ENCODE assay signal across 8 mouse cellular contexts in the genomic region with DNA sequence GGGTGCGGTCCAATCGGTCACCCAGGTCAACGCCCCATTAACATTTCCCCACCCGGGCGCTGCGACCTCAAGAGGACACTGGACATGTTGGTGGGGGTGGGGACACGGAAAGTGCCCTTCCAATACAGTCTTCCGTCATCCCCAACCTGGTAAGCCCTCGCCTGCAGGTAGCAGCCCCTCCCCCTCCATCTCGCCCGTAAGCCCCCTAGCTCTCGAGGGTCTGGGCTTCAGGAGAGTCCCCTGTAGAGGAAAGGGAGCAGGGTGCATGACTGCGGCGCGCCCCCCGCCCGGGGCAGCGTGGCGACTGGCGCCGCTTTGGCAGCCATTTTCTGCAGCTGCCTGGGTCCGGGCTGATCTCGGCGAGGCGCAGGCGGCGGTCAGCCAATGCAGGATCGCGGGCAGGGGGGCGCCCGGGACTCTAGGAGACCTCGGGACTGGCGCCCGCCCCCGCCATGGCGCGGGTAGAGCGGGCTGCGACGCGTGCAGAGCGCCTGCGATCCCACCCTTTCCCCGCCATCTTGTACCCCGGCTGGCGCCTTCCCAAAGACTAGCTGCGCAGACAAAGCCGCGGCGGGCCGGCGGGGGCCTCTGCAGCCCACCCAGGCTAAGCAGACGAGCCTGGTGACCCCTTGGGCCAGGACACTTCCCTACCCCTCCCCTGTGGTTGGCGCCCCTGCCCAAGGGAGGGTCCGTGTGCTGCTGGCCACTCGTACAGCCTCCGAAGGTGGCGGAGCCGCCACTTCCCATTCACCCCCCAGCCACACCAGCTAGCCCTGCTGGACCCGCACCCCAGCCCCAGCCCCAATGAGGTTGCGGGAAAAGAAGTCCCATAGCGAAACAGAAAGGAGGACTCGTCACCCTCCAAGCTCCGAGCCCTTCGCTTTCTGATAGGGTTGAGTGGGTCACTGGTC. TPM values are rescaled to one million over a fixed set of nuclear protein-coding genes. Genes with fewer than 3 reads are reported as not detected.
DNase-seq lines count a peak whose midpoint lies in the region; ATAC-seq and TF ChIP-seq lines count a peak whose summit lies in the region.

No protein-coding gene starts in this region.

- peak overlapping the region; percentile 82 for H3K4me2 ChIP-seq in kidney, embryonic 14.5 days (replicated peaks; ENCODE audit: low read depth, low read length)
- H3K4me2 ChIP-seq in embryonic facial prominence, embryonic 15.5 days (replicated peaks), result peak overlapping the region; percentile 98
- H3K4me2 ChIP-seq in hindbrain, embryonic 15.5 days, result peak overlapping the region; percentile 92
- H3K4me2 ChIP-seq in neural tube, embryonic 15.5 days, result peak overlapping the region; percentile 82

- ATAC-seq in kidney, embryonic 14.5 days (ENCODE audit: low FRiP score, low TSS enrichment), result peak; percentile 8; the same call in 1 of the 2 replicates
- ATAC-seq in embryonic facial prominence, embryonic 15.5 days (ENCODE audit: insufficient number of reproducible peaks, low FRiP score, low TSS enrichment, low read depth), result 0 out of 2 replicates have a peak, but pooled peaks have one; percentile 6
- ATAC-seq in hindbrain, embryonic 15.5 days (ENCODE audit: low FRiP score, low read depth), result peak; percentile 23; the same call in 1 of the 2 replicates
- peak; percentile 26; the same call in 1 of the 2 replicates for ATAC-seq in neural tube, embryonic 15.5 days (ENCODE audit: low FRiP score)

- no peaks in the 10 kb centered on the region for H3K36me3 ChIP-seq in kidney, embryonic 14.5 days (ENCODE audit: control insufficient read depth, insufficient read depth, low read length)
- no peaks in the 10 kb centered on the region for H3K36me3 ChIP-seq in embryonic facial prominence, embryonic 15.5 days
- H3K36me3 ChIP-seq in hindbrain, embryonic 15.5 days, result no peaks in the 10 kb centered on the region
- H3K36me3 ChIP-seq in neural tube, embryonic 15.5 days, result no peaks in the 10 kb centered on the region

- H3K27ac ChIP-seq in kidney, embryonic 14.5 days (ENCODE audit: low read depth, low read length), result no peak overlapping the region
- 0 out of 2 replicates have a peak overlapping the region, but pooled peaks have one; percentile 28 for H3K27ac ChIP-seq in embryonic facial prominence, embryonic 15.5 days (replicated peaks)
- peak overlapping the region; percentile 88 for H3K27ac ChIP-seq in hindbrain, embryonic 15.5 days (replicated peaks)
- H3K27ac ChIP-seq in neural tube, embryonic 15.5 days (replicated peaks), result peak overlapping the region; percentile 83

- H3K4me1 ChIP-seq in kidney, embryonic 14.5 days (ENCODE audit: control insufficient read depth, insufficient read depth, low read length), result peaks cover 31% of the 10 kb centered on the region; the same call in 1 of the 2 replicates
- H3K4me1 ChIP-seq in embryonic facial prominence, embryonic 15.5 days, result peaks cover 70% of the 10 kb centered on the region
- peaks cover 63% of the 10 kb centered on the region for H3K4me1 ChIP-seq in hindbrain, embryonic 15.5 days (replicated peaks)
- peaks cover 27% of the 10 kb centered on the region for H3K4me1 ChIP-seq in lung, adult 2 months (ENCODE audit: control insufficient read depth, insufficient read depth, low read length)
- peaks cover 69% of the 10 kb centered on the region for H3K4me1 ChIP-seq in neural tube, embryonic 15.5 days

- TF ChIP-seq POLR2A in lung, adult 2 months (IDR thresholded peaks at IDR 0.05; ENCODE audit: borderline replicate concordance, extremely low read depth, low read depth, low read length), result peak; percentile 66; the same call in 1 of the 2 replicates

- TF ChIP-seq CTCF in lung, adult 2 months (IDR thresholded peaks at IDR 0.05; ENCODE audit: insufficient read depth, low read length), result no peak

- under 1% methylated on average over 64 of the region's 65 CpGs for WGBS in kidney, embryonic 14.5 days
- WGBS in embryonic facial prominence, embryonic 15.5 days, result under 1% methylated on average over 65 of the region's 65 CpGs
- WGBS in hindbrain, embryonic 15.5 days, result under 1% methylated on average over 65 of the region's 65 CpGs
- WGBS in lung, adult 2 months, result under 1% methylated on average over 64 of the region's 65 CpGs
- under 1% methylated on average over 59 of the region's 65 CpGs for WGBS in neural tube, embryonic 15.5 days

- H3K4me3 ChIP-seq in kidney, embryonic 14.5 days (ENCODE audit: low read length), result peak overlapping the region; percentile 49
- H3K4me3 ChIP-seq in embryonic facial prominence, embryonic 15.5 days (replicated peaks), result peak overlapping the region; percentile 59
- H3K4me3 ChIP-seq in hindbrain, embryonic 15.5 days, result peak overlapping the region; percentile 49
- H3K4me3 ChIP-seq in lung, adult 2 months (replicated peaks; ENCODE audit: extremely low read depth, low read depth, low read length), result peak overlapping the region; percentile 79
- peak overlapping the region; percentile 51 for H3K4me3 ChIP-seq in neural tube, embryonic 15.5 days (replicated peaks)

- peak overlapping the region; percentile 68 for H3K9ac ChIP-seq in kidney, embryonic 14.5 days (ENCODE audit: low read depth, low read length)
- peak overlapping the region; percentile 75 for H3K9ac ChIP-seq in embryonic facial prominence, embryonic 15.5 days
- H3K9ac ChIP-seq in hindbrain, embryonic 15.5 days, result peak overlapping the region; percentile 71
- H3K9ac ChIP-seq in neural tube, embryonic 15.5 days (replicated peaks), result peak overlapping the region; percentile 76

- no peaks in the 10 kb centered on the region for H3K9me3 ChIP-seq in kidney, embryonic 14.5 days (ENCODE audit: control insufficient read depth, low read length)
- no peaks in the 10 kb centered on the region for H3K9me3 ChIP-seq in embryonic facial prominence, embryonic 15.5 days (replicated peaks)
- no peaks in the 10 kb centered on the region for H3K9me3 ChIP-seq in hindbrain, embryonic 15.5 days
- no peaks in the 10 kb centered on the region for H3K9me3 ChIP-seq in neural tube, embryonic 15.5 days (replicated peaks)

- H3K27me3 ChIP-seq in kidney, embryonic 14.5 days (ENCODE audit: control insufficient read depth, insufficient read depth, low read length), result peaks cover 85% of the 10 kb centered on the region
- H3K27me3 ChIP-seq in embryonic facial prominence, embryonic 15.5 days, result peaks cover 83% of the 10 kb centered on the region
- peaks cover 38% of the 10 kb centered on the region for H3K27me3 ChIP-seq in hindbrain, embryonic 15.5 days
- H3K27me3 ChIP-seq in neural tube, embryonic 15.5 days (replicated peaks), result peaks cover 45% of the 10 kb centered on the region

- DNase-seq in kidney, adult 8-10 months, result no peak
- DNase-seq in Muller cell, postnatal 12 days (ENCODE audit: inconsistent ontology term), result peak; percentile 48
- DNase-seq in lung, adult 2 months, result peak; percentile 77
- DNase-seq in ovary, adult 18-20 months (ENCODE audit: low spot score), result no peak

RNA-seq across cellular contexts. Expression of a gene that starts 15.8 kb away (rescaled TPM):
- polyA plus RNA-seq in kidney, embryonic 14.5 days (2014; fragmentation: Nextera tagmentation; extraction: Ambion mirVana), result 7.8 and 10.9 TPM in 2 replicates
- 9.2 and 10.3 TPM in 2 replicates for polyA plus RNA-seq in embryonic facial prominence, embryonic 15.5 days (2015; fragmentation: Nextera tagmentation; extraction: Ambion mirVana)
- polyA plus RNA-seq in hindbrain, embryonic 15.5 days (2015; fragmentation: Nextera tagmentation; extraction: Ambion mirVana), result 8.6 and 10.0 TPM in 2 replicates
- polyA plus RNA-seq in lung, adult 2 months (2012; rRNA removed), result 3.8 and 3.9 TPM in 2 replicates
- polyA plus RNA-seq in neural tube, embryonic 15.5 days (2015; fragmentation: Nextera tagmentation; extraction: Ambion mirVana), result 7.2 and 7.3 TPM in 2 replicates

RNA-seq across cellular contexts. Expression of a gene that starts 29.5 kb away (rescaled TPM):
- polyA plus RNA-seq in kidney, embryonic 14.5 days (2014; fragmentation: Nextera tagmentation; extraction: Ambion mirVana), result 4.9 and 8.3 TPM in 2 replicates
- 17.2 and 21.4 TPM in 2 replicates for polyA plus RNA-seq in embryonic facial prominence, embryonic 15.5 days (2015; fragmentation: Nextera tagmentation; extraction: Ambion mirVana)
- polyA plus RNA-seq in hindbrain, embryonic 15.5 days (2015; fragmentation: Nextera tagmentation; extraction: Ambion mirVana), result 21.9 and 23.2 TPM in 2 replicates
- 16.2 and 16.8 TPM in 2 replicates for polyA plus RNA-seq in lung, adult 2 months (2012; rRNA removed)
- polyA plus RNA-seq in neural tube, embryonic 15.5 days (2015; fragmentation: Nextera tagmentation; extraction: Ambion mirVana), result 20.2 and 24.2 TPM in 2 replicates

RNA-seq across cellular contexts. Expression of a gene that starts 33.8 kb away (rescaled TPM):
- 19.9 and 38.2 TPM in 2 replicates for polyA plus RNA-seq in kidney, embryonic 14.5 days (2014; fragmentation: Nextera tagmentation; extraction: Ambion mirVana)
- polyA plus RNA-seq in embryonic facial prominence, embryonic 15.5 days (2015; fragmentation: Nextera tagmentation; extraction: Ambion mirVana), result 35.2 and 37.0 TPM in 2 replicates
- polyA plus RNA-seq in hindbrain, embryonic 15.5 days (2015; fragmentation: Nextera tagmentation; extraction: Ambion mirVana), result 15.3 and 17.1 TPM in 2 replicates
- 2.9 and 4.4 TPM in 2 replicates for polyA plus RNA-seq in lung, adult 2 months (2012; rRNA removed)
- polyA plus RNA-seq in neural tube, embryonic 15.5 days (2015; fragmentation: Nextera tagmentation; extraction: Ambion mirVana), result 8.3 and 13.3 TPM in 2 replicates

Comparison
In these comparisons a context has a peak if more than half of its experiments do, and no peak if none do; other contexts are left out.
1. DNase-seq: peak in Muller cell, postnatal 12 days (single experiment) and lung, adult 2 months (single experiment); none in kidney, adult 8-10 months (0 of 2) and ovary, adult 18-20 months (single experiment).
2. Peak in every context shown above with its lines, with median percentiles within 50 percentile points of each other: ATAC-seq, H3K4me2 ChIP-seq, H3K4me3 ChIP-seq and H3K9ac ChIP-seq.